Mouse (Mus musculus): ENCODE results near the gene Tcea3. TPM values are rescaled to one million over a fixed set of nuclear protein-coding genes. Genes with fewer than 3 reads are reported as not detected.

Gene Tcea3
- polyA plus RNA-seq, 1 experiment from 2014 or later = 0.77 TPM

- WGBS = under 1% methylated on average over 81 of the region's 81 CpGs
- Histone ChIP-seq H3K4me1 (peaks cover 48% of the 10 kb centered on the region), H3K27me3 (ENCODE audit: poor library complexity, severe bottlenecking) (no peaks in the 10 kb centered on the region), H3K9me3 (no peaks in the 10 kb centered on the region), H3K36me3 (replicated peaks) (peaks cover 5% of the 10 kb centered on the region), H3K27ac (peak overlapping the region; percentile 100), H3K4me3 (peak overlapping the region; percentile 100)
- peak; percentile 72 for DNase-seq (ENCODE audit: extremely low spot score, low spot score)
Measured at GRCm38 (mm10) chr4:136311042-136311999, 63.8 kb downstream of the Tcea3 start.

- no peak for DNase-seq (ENCODE audit: extremely low spot score, low spot score)
- no peaks in the 10 kb centered on the region for H3K9me3 ChIP-seq
- 54% methylated on average over 4 of the region's 4 CpGs for WGBS
- no peak overlapping the region for H3K27ac ChIP-seq
- H3K27me3 ChIP-seq (ENCODE audit: poor library complexity, severe bottlenecking) = no peaks in the 10 kb centered on the region
- peaks cover 18% of the 10 kb centered on the region for H3K36me3 ChIP-seq (replicated peaks)
- H3K4me3 ChIP-seq = peak overlapping the region; percentile 100
- H3K4me1 ChIP-seq = peaks cover 48% of the 10 kb centered on the region
Measured at GRCm38 (mm10) chr4:136312616-136313015, 65.1 kb downstream of the Tcea3 start.

GRCm38 (mm10) chr4:136317667-136318066, 70.1 kb downstream of the Tcea3 start:
- WGBS = 81% methylated on average over 4 of the region's 4 CpGs
- Histone ChIP-seq H3K27me3 (ENCODE audit: poor library complexity, severe bottlenecking) (no peaks in the 10 kb centered on the region), H3K9me3 (no peaks in the 10 kb centered on the region), H3K4me1 (peaks cover 26% of the 10 kb centered on the region), H3K36me3 (replicated peaks) (peaks cover 68% of the 10 kb centered on the region), H3K4me3 (no peak overlapping the region), H3K27ac (no peak overlapping the region)
- no peak for DNase-seq (ENCODE audit: extremely low spot score, low spot score)

- no peaks in the 10 kb centered on the region for H3K27me3 ChIP-seq (ENCODE audit: poor library complexity, severe bottlenecking)
- H3K36me3 ChIP-seq (replicated peaks) = peaks cover 87% of the 10 kb centered on the region
- 94% methylated on average over 4 of the region's 4 CpGs for WGBS
- no peak overlapping the region for H3K4me3 ChIP-seq
- H3K9me3 ChIP-seq = no peaks in the 10 kb centered on the region
- no peak overlapping the region for H3K27ac ChIP-seq
- DNase-seq (ENCODE audit: extremely low spot score, low spot score) = no peak
- peaks cover 2% of the 10 kb centered on the region for H3K4me1 ChIP-seq
Measured at GRCm38 (mm10) chr4:136320016-136320415, 72.5 kb downstream of the Tcea3 start.

- H3K4me3 ChIP-seq = no peak overlapping the region
- H3K4me1 ChIP-seq = no peaks in the 10 kb centered on the region
- DNase-seq (ENCODE audit: extremely low spot score, low spot score) = no peak
- H3K9me3 ChIP-seq = no peaks in the 10 kb centered on the region
- no peak overlapping the region for H3K27ac ChIP-seq
- peaks cover 86% of the 10 kb centered on the region for H3K36me3 ChIP-seq (replicated peaks)
- WGBS = 73% methylated on average over 2 of the region's 2 CpGs
- H3K27me3 ChIP-seq (ENCODE audit: poor library complexity, severe bottlenecking) = no peaks in the 10 kb centered on the region
Measured at GRCm38 (mm10) chr4:136324226-136324625, 76.7 kb downstream of the Tcea3 start.

Other genes with a start within 250 kb of the Tcea3 start
- gene Eloa, start 226.0 kb upstream of the Tcea3 start, polyA plus RNA-seq (2016; fragmentation: Nextera tagmentation; extraction: Ambion mirVana) = 35.2 and 36.7 TPM in 2 replicates
- gene Rpl11, start 194.3 kb upstream of the Tcea3 start, polyA plus RNA-seq (2016; fragmentation: Nextera tagmentation; extraction: Ambion mirVana) = 485 and 525 TPM in 2 replicates
- 488 and 529 TPM in 2 replicates for gene Id3, start 104.2 kb upstream of the Tcea3 start, polyA plus RNA-seq (2016; fragmentation: Nextera tagmentation; extraction: Ambion mirVana)
- 10.3 and 11.4 TPM in 2 replicates for gene E2f2, start 75.3 kb upstream of the Tcea3 start, polyA plus RNA-seq (2016; fragmentation: Nextera tagmentation; extraction: Ambion mirVana)
- gene Asap3, start 41.4 kb upstream of the Tcea3 start, polyA plus RNA-seq (2016; fragmentation: Nextera tagmentation; extraction: Ambion mirVana) = 4.7 and 5.2 TPM in 2 replicates
- 21.1 and 21.8 TPM in 2 replicates for gene Zfp46, start 37.0 kb downstream of the Tcea3 start, polyA plus RNA-seq (2016; fragmentation: Nextera tagmentation; extraction: Ambion mirVana)
- 231 and 248 TPM in 2 replicates for gene Hnrnpr, start 63.2 kb downstream of the Tcea3 start, polyA plus RNA-seq (2016; fragmentation: Nextera tagmentation; extraction: Ambion mirVana)
- 0.31 TPM in 1 of 2 replicates, not detected in the other for gene Htr1d, start 175.8 kb downstream of the Tcea3 start, polyA plus RNA-seq (2016; fragmentation: Nextera tagmentation; extraction: Ambion mirVana)
- 0.07 and 0.32 TPM in 2 replicates for gene 6030445D17Rik, start 214.5 kb downstream of the Tcea3 start, polyA plus RNA-seq (2016; fragmentation: Nextera tagmentation; extraction: Ambion mirVana)
- 153 and 154 TPM in 2 replicates for gene Luzp1, start 222.0 kb downstream of the Tcea3 start, polyA plus RNA-seq (2016; fragmentation: Nextera tagmentation; extraction: Ambion mirVana)

Measured in forebrain, embryonic 10.5 days (tissue).